Comparison of ENCODE assay signal across 14 mouse cellular contexts in the genomic region with DNA sequence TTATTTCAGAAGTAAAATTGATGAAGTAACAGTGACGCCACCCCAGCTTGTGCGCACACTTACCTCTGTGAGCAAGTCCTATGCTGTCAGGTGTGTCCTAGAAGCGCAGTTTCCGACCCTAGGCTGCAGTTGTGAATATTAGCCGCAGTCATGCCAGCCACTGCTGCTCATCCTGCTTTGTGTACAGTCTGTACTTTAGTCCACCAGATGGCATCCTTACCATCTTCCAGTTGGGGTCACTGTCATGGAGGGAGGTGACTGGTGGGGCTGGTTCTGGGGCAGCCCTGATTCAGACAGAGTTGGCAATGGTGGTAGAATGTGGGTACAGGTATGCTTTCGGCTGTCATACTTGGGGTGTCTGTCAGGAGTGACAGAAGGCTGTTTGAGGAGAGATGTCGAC.
"Had no signal": no experiment of that assay in that cellular context is flagged by ENCODE, and none has a peak within 500 bp of the region (broad histone marks: within the 10 kb centered on the region; RNA-seq: fewer than 3 reads in every experiment).

No protein-coding gene starts in this region.

- H3K27me3 ChIP-seq: liver, embryonic 15.5 days; neural tube, embryonic 15.5 days had no signal

- H3K36me3 ChIP-seq: liver, embryonic 15.5 days had no signal

- DNase-seq: kidney, adult 8-10 months; kidney, postnatal 4 days; lung, adult 2 months; lung, postnatal 14 days; right cerebral cortex, adult 18-20 months; right cerebral cortex, postnatal 25 days; thymus, postnatal 36 days had no signal

- H3K9ac ChIP-seq: liver, embryonic 15.5 days; neural tube, embryonic 15.5 days had no signal

- H3K9me3 ChIP-seq: limb, embryonic 10.5 days; liver, embryonic 15.5 days; midbrain, embryonic 10.5 days; neural tube, embryonic 15.5 days had no signal

- H3K4me2 ChIP-seq: liver, embryonic 11.5 days; liver, embryonic 15.5 days; neural tube, embryonic 15.5 days had no signal

- H3K4me1 ChIP-seq: liver, embryonic 15.5 days had no signal

- H3K4me3 ChIP-seq: left cerebral cortex, adult 2 months; limb, embryonic 10.5 days; liver, embryonic 15.5 days; midbrain, embryonic 10.5 days; myocyte; neural tube, embryonic 15.5 days had no signal

- H3K27ac ChIP-seq: left cerebral cortex, adult 2 months; limb, embryonic 10.5 days; liver, embryonic 15.5 days; midbrain, embryonic 10.5 days had no signal
